Mouse (Mus musculus) E14TG2a.4 (cell line): Measurements from ENCODE around the gene Nicn1.

Experiments used
- CTCF ChIP-seq: conservative IDR thresholded peaks from 2 replicates; pipeline ENCODE4 v1.5.1; 2014; ENCODE audit warnings: low read length
- NANOG ChIP-seq: IDR thresholded peaks from 2 replicates; pipeline ENCODE4 v1.6.1; 2014; ENCODE audit warnings: borderline replicate concordance, low read length, mixed read lengths
- POU5F1 ChIP-seq: IDR thresholded peaks from 2 replicates; pipeline ENCODE4 v1.6.1; 2014; ENCODE audit warnings: low read length, borderline replicate concordance

DNA sequence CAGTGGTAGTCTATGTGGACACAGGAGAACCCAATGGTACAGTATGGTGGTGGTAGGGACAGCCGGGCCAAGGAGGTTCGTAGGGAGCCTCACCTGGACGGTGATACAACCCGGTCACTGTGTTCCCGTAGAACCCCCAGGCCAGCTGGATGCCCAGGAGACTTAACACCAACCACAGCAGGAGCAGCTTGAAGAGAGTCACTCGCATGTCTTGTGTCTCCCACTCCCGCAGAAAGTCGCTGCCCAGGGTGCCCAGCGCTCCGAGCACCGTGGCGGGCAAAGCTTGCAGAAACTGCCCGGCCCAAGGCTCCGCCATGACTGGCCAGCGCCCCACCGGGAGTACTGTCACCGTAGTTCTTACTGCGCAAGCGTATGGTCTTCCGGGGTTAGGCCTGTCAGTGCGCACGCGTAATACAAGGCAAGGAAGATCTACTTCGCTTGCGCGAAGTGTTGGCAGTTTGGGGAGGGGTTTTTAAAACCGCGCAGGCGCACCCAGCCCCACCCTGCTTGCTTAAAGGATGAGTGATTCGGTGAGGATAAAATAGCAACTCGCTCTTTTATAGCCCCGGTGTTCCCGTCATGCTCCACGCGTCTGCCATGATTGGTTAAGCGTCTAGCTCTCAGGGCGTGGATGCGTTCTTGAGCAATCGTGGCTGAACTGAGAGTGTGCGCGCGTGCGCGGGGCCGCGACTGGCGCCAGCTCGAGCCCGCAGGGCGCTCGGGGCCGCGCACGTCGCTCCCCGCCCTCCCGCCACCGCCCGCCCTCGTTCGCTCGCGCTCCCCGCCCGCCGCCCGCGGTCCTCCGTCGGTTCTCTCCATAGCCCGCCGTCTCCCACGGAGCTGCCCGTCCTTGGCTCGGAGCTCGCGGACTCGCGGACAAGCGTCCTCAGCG lies 15.6 kb downstream of the Nicn1 start, which contains the start of the genes Rhoa and Tcta:
- TF ChIP-seq CTCF, result no peak
- no peak for TF ChIP-seq POU5F1
- no peak for TF ChIP-seq NANOG
